Mouse (Mus musculus) limb, embryonic 14.5 days (tissue): ENCODE measurements around the gene Gpr75. TPM values are rescaled to one million over a fixed set of nuclear protein-coding genes. Genes with fewer than 3 reads are reported as not detected.

Experiments used
- ATAC-seq: fragments of 200-750 bp; cut with Nextera tagmentation; 2 replicates; pipeline ENCODE4 v1.8.0; 2017; ENCODE audit warnings: low read depth, moderate number of reproducible peaks, moderate TSS enrichment; ENCODE audit not compliant: low FRiP score
- DNase-seq: peaks from one replicate; pipeline ENCODE4 v3.0.0-alpha.2; 2015; ENCODE audit warnings: low spot score
- H3K27ac ChIP-seq: fragments of 300-500 bp; sonication (generic); replicated peaks from 2 replicates; pipeline ENCODE4 v1.5.1; 2014; ENCODE audit warnings: low read depth, mild to moderate bottlenecking, low read length, moderate library complexity, mixed read lengths
- H3K27me3 ChIP-seq: fragments of 300-500 bp; sonication (generic); 2 replicates; pipeline ENCODE4 v1.6.1; 2014; ENCODE audit warnings: low read length, mixed read lengths; ENCODE audit not compliant: control insufficient read depth, insufficient read depth
- H3K36me3 ChIP-seq: fragments of 300-500 bp; sonication (generic); 2 replicates; pipeline ENCODE4 v1.6.1; 2014; ENCODE audit warnings: mild to moderate bottlenecking, low read length, moderate library complexity, mixed read lengths; ENCODE audit not compliant: control insufficient read depth, insufficient read depth
- H3K4me1 ChIP-seq: fragments of 300-500 bp; sonication (generic); 2 replicates; pipeline ENCODE4 v1.6.1; 2014; ENCODE audit warnings: antibody characterized with exemption, low read length, mixed read lengths; ENCODE audit not compliant: control insufficient read depth, insufficient read depth
- H3K4me2 ChIP-seq: fragments of 300-500 bp; sonication (generic); replicated peaks from 2 replicates; pipeline ENCODE4 v1.6.1; 2014; ENCODE audit warnings: low read depth, mild to moderate bottlenecking, low read length, moderate library complexity; ENCODE audit not compliant: severe bottlenecking
- H3K4me3 ChIP-seq: fragments of 300-500 bp; sonication (generic); replicated peaks from 2 replicates; pipeline ENCODE4 v1.5.1; 2014; ENCODE audit warnings: low read length
- H3K9ac ChIP-seq: fragments of 300-500 bp; sonication (generic); 2 replicates; pipeline ENCODE4 v1.6.1; 2014; ENCODE audit warnings: mild to moderate bottlenecking, low read depth, low read length, moderate library complexity; ENCODE audit not compliant: severe bottlenecking
- H3K9me3 ChIP-seq: fragments of 300-500 bp; sonication (generic); 2 replicates; pipeline ENCODE4 v1.6.1; 2016; ENCODE audit warnings: low read length; ENCODE audit not compliant: control insufficient read depth
- POLR2A ChIP-seq: fragments of 200-500 bp; IDR thresholded peaks from 2 replicates; pipeline ENCODE4 v1.8.0; 2012; ENCODE audit warnings: inconsistent platforms, mild to moderate bottlenecking, moderate library complexity, borderline replicate concordance; ENCODE audit not compliant: insufficient read depth, insufficient read length; ENCODE audit errors: extremely low read depth
- WGBS: fragments of 180-500 bp; shearing (Covaris S2); extraction: QIAGEN DNeasy Blood & Tissue Kit; methylation state at CpG from one replicate; pipeline ENCODE4 v1.1.7; 2014; 5-methylcytosine and 5-hydroxymethylcytosine counted together
- polyA plus RNA-seq, 2 experiments: library from polyadenylated mRNA; depleted of rRNA in 1 of 2; stranded (reverse) in 1 of 2; unstranded in 1 of 2; fragments of >200 nt; fragmentation: Nextera tagmentation in 1 of 2; extraction: Ambion mirVana in 1 of 2; gene quantifications; 2 replicates each; pipeline versions ENCODE4 v1.2.1 to v1.2.3; 2012 to 2014

Gene Gpr75
- polyA plus RNA-seq (2012; rRNA removed) (0.44 and 0.63 TPM in 2 replicates), polyA plus RNA-seq (2014; fragmentation: Nextera tagmentation; extraction: Ambion mirVana) (0.11 and 0.14 TPM in 2 replicates)

DNA sequence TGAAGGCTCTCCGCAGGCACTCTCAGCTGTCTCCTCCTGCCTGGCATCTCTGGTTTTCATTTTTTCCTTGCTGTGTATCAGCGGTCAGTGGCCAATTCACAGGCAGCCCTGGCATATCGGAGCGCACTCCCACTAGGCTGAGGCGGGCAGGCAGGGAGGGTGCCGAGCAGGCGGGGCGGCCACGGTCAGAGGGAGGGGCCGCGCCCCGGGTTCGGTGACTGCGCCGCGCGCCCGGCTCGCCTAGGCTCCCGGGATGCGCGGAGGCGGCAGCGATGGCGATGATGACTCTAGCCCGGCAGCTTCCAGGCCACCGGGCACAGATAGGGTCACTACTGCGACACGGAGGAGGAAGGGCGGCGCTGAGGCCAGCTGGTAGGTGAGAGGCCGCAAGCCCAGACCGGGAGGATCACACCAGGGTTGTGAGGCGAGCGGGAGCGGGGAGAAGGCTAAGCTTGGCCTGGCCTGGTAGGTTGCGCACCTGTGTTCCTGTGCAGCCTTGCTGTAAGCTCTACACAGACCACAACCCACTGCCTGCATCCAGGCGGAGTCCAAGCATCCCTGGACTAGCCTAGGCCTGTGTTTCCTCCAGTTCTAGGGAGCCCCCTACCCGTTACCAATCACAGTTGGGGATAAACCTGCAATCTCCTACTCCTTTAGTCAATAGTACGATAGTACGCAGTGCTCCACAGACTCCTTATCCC lies at the start of gene Gpr75, which contains the start of gene Asb3:
TSS of gene Gpr75 (plus strand) at position 188 of the 701 bp plus-strand sequence.
TSS of gene Asb3 (plus strand) at position 246 of the 701 bp plus-strand sequence.
- peaks cover 6% of the 10 kb centered on the region; the same call in 1 of the 2 replicates for H3K36me3 ChIP-seq
- H3K27me3 ChIP-seq: 0 out of 2 replicates have a peak, but pooled peaks cover 2% of the 10 kb centered on the region
- no peaks in the 10 kb centered on the region for H3K9me3 ChIP-seq
- peak within 1 kb of the TSS; percentile 91 for H3K4me2 ChIP-seq
- ATAC-seq: peak; percentile 87
- H3K4me1 ChIP-seq: 0 out of 2 replicates have a peak, but pooled peaks cover 6% of the 10 kb centered on the region
- no peak for TF ChIP-seq POLR2A
- DNase-seq: peak; percentile 13
- no peak within 1 kb of the TSS for H3K27ac ChIP-seq
- H3K4me3 ChIP-seq: peak within 1 kb of the TSS; percentile 50
- 4% methylated on average over 37 of the region's 41 CpGs for WGBS
- peak within 1 kb of the TSS; percentile 61 for H3K9ac ChIP-seq

DNA sequence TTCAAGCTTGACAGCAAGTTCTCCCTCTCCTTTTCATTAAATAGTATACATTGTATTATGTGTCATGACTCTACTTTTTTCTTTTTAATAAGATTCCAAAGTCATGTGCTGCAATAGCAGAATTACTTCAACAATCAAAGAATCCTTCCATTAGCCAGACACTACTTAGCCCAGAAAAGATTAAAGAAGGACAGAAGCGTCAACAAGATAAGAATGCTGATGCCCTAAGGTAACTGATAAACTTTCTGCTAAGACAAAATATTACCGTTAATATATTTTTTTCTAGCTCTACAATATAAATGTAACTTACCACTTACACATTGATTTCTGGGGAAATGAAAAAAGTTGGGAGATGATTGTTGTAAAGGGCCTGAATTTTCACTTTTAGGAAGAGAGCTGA lies 46.4 kb upstream of the Gpr75 start:
- no peak overlapping the region for H3K4me3 ChIP-seq
- TF ChIP-seq POLR2A: no peak
- no peaks in the 10 kb centered on the region for H3K27me3 ChIP-seq
- no peak overlapping the region for H3K9ac ChIP-seq
- DNase-seq (no peak), ATAC-seq (no peak)
- H3K9me3 ChIP-seq: no peaks in the 10 kb centered on the region
- H3K4me1 ChIP-seq: no peaks in the 10 kb centered on the region
- WGBS: 97% methylated on average over 2 of the region's 2 CpGs
- no peak overlapping the region for H3K27ac ChIP-seq
- peaks cover 69% of the 10 kb centered on the region for H3K36me3 ChIP-seq
- H3K4me2 ChIP-seq: no peak overlapping the region

DNA sequence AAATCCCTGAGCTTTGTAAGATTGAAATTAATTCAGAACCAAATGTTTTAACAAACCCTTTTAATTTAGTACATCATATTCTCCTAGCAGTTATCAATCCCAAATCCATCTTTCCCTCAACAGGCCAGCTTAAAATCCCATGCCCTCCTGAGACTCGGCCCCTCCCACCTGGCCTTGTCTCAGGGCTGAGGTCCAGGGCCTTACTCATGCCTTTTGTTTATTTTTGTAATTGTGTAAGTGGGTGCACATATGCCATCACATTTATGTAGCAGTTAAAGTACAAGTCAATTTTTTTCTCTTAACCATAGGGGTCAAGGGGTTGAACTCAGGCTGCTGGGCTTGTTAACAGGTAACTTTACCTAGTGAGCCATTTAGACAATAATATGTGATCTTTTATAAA lies 40.8 kb upstream of the Gpr75 start:
- Histone ChIP-seq H3K4me3 (no peak overlapping the region), H3K9me3 (no peaks in the 10 kb centered on the region), H3K27ac (no peak overlapping the region), H3K27me3 (no peaks in the 10 kb centered on the region), H3K4me2 (no peak overlapping the region), H3K4me1 (no peaks in the 10 kb centered on the region), H3K9ac (no peak overlapping the region), H3K36me3 (peaks cover 66% of the 10 kb centered on the region)
- ATAC-seq (no peak), DNase-seq (no peak)
- TF ChIP-seq POLR2A: no peak
- 94% methylated on average over 1 of the region's 1 CpGs for WGBS

DNA sequence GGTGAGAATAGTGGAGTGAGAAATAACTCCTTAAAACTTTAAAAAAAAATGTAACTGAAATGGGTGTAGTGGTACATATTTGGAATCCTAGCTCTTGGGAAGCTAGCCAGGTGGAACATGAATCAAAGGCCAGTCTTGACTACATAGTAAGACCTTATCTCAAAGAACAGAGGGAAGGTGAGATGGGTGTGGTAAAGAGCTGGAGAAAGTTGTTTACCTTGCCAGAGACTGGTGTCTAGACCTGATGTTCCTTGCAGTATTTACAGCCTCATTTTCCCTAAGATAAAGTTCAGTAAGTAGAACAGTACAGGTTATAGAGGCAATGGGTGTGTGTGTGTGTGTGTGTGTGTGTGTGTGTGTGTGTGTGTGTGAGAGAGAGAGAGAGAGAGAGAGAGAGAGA lies 12.7 kb upstream of the Gpr75 start:
- Histone ChIP-seq H3K36me3 (peaks cover 49% of the 10 kb centered on the region), H3K9me3 (peaks cover 5% of the 10 kb centered on the region; the same call in 1 of the 2 replicates), H3K27me3 (no peaks in the 10 kb centered on the region), H3K4me2 (no peak overlapping the region), H3K27ac (no peak overlapping the region), H3K9ac (no peak overlapping the region), H3K4me1 (no peaks in the 10 kb centered on the region), H3K4me3 (no peak overlapping the region)
- DNase-seq (no peak), ATAC-seq (no peak)
- TF ChIP-seq POLR2A: no peak

DNA sequence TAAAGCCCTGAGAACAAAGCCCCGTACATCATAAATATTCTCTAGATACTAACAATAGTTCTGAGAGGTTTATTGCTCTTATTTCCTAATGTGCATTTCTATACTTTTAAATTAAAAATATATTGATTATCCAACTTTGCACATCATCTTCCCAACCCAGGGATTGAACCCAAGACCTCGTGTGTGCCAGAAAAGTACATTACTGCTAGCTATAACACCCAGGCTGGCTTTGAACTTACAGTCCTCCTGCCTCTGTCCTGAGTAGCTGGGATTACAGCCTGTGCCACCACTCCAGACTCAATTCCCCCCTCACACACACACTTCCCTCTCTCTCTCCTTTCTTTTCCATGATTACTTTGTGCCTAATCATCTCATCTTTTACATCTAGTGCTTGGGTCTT lies 3.0 kb downstream of the Gpr75 start:
- DNase-seq: no peak
- no peak overlapping the region for H3K27ac ChIP-seq
- no peak overlapping the region for H3K4me3 ChIP-seq
- 0 out of 2 replicates have a peak, but pooled peaks cover 6% of the 10 kb centered on the region for H3K4me1 ChIP-seq
- H3K9ac ChIP-seq: no peak overlapping the region
- WGBS: 76% methylated on average over 2 of the region's 2 CpGs
- TF ChIP-seq POLR2A: no peak
- no peak for ATAC-seq
- H3K36me3 ChIP-seq: no peaks in the 10 kb centered on the region
- H3K9me3 ChIP-seq: no peaks in the 10 kb centered on the region
- H3K27me3 ChIP-seq: 0 out of 2 replicates have a peak, but pooled peaks cover 2% of the 10 kb centered on the region
- H3K4me2 ChIP-seq: no peak overlapping the region
